Mouse (Mus musculus) forebrain, postnatal 0 days (tissue): ENCODE results near the gene Gadd45gip1. TPM values are rescaled to one million over a fixed set of nuclear protein-coding genes. Genes with fewer than 3 reads are reported as not detected.

Experiments used
- ATAC-seq: fragments of 200-750 bp; cut with Nextera tagmentation; 2 replicates; pipeline ENCODE4 v1.8.0; 2017; ENCODE audit warnings: mild to moderate bottlenecking, moderate library complexity
- DNase-seq: peaks from one replicate; pipeline ENCODE4 v3.0.0-alpha.2; 2015
- H3K27ac ChIP-seq: fragments of 300-500 bp; sonication (generic); 2 replicates; pipeline ENCODE4 v1.5.1; 2014; ENCODE audit warnings: low read depth, mild to moderate bottlenecking, antibody characterized with exemption, low read length, moderate library complexity, mixed read lengths
- H3K27me3 ChIP-seq: fragments of 300-500 bp; sonication (generic); 2 replicates; pipeline ENCODE4 v1.6.1; 2014; ENCODE audit warnings: mild to moderate bottlenecking, low read length, mixed read lengths; ENCODE audit not compliant: insufficient read depth
- H3K36me3 ChIP-seq: fragments of 300-500 bp; sonication (generic); 2 replicates; pipeline ENCODE4 v1.6.1; 2014; ENCODE audit warnings: mild to moderate bottlenecking, moderate library complexity; ENCODE audit not compliant: insufficient read depth
- H3K4me1 ChIP-seq: fragments of 300-500 bp; sonication (generic); 2 replicates; pipeline ENCODE4 v1.6.1; 2014; ENCODE audit warnings: antibody characterized with exemption; ENCODE audit not compliant: insufficient read depth
- H3K4me2 ChIP-seq: fragments of 300-500 bp; sonication (generic); 2 replicates; pipeline ENCODE4 v1.6.1; 2014; ENCODE audit warnings: low read depth, mild to moderate bottlenecking, moderate library complexity
- H3K4me3 ChIP-seq: fragments of 300-500 bp; sonication (generic); 2 replicates; pipeline ENCODE4 v1.5.1; 2014; ENCODE audit warnings: low read depth, low read length, mixed read lengths
- H3K9ac ChIP-seq: fragments of 300-500 bp; sonication (generic); 2 replicates; pipeline ENCODE4 v1.6.1; 2014; ENCODE audit warnings: mild to moderate bottlenecking
- H3K9me3 ChIP-seq: fragments of 300-500 bp; sonication (generic); 2 replicates; pipeline ENCODE4 v1.6.1; 2016; ENCODE audit warnings: low read length
- CTCF ChIP-seq: sonication (generic); IDR thresholded peaks from 2 replicates; pipeline ENCODE4 v1.5.1; 2016; ENCODE audit warnings: antibody characterized with exemption, control low read depth, low read depth
- WGBS: fragments of 180-500 bp; shearing (Covaris S2); extraction: QIAGEN DNeasy Blood & Tissue Kit; methylation state at CpG from one replicate; pipeline ENCODE4 v1.1.7; 2014; 5-methylcytosine and 5-hydroxymethylcytosine counted together
- polyA plus RNA-seq: library from polyadenylated mRNA; unstranded; fragments of >200 nt; fragmentation: Nextera tagmentation; extraction: Ambion mirVana; gene quantifications from 2 replicates; pipeline ENCODE4 v1.2.1, GENCODE M21; 2015
- total RNA-seq: library from RNA; depleted of rRNA; stranded (reverse); fragments of >200 nt; gene quantifications from 2 replicates; pipeline ENCODE4 v1.2.3, GENCODE M21; 2014

Gadd45gip1 gene
- total and polyA plus RNA-seq, 2 experiments from 2014 or later, result 24.7 to 36.7 TPM

DNA sequence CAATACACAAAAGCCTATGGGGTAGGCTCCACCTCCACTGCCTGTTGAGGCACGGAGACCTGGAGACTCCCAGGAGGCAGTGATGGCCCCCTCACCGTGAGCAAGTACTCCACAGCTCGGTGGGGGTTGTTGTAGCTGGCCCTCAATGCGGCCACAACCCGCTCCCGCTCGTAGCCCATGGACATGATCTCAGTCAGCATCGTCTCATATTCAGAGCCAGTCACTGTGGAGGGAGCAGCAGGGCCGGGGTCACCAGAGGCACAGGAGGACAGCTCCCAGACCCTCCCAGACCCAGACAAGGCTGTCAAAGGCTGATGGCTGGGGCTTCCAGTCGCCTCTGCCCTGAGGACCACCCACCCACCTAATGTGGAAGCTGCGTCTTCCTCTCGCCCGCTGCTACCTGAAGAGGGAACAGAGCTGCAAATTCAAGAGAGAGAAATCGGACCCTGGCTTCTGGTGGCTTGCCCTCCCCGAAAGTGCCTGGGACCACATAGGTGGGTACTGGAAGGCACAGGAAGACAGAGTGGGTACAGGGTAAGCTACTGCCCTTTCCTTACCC is 6.7 kb downstream of the Gadd45gip1 start:
- Histone ChIP-seq H3K4me1 (peaks cover 18% of the 10 kb centered on the region), H3K27ac (no peak overlapping the region), H3K9me3 (no peaks in the 10 kb centered on the region), H3K9ac (no peak overlapping the region), H3K4me3 (no peak overlapping the region), H3K4me2 (no peak overlapping the region), H3K36me3 (peaks cover 67% of the 10 kb centered on the region), H3K27me3 (no peaks in the 10 kb centered on the region)
- 86% methylated on average over 15 of the region's 15 CpGs for WGBS
- ATAC-seq (no peak), DNase-seq (no peak)
- TF ChIP-seq CTCF, result no peak

GRCm38 (mm10) chr8:84838513-84838912 is 7.2 kb downstream of the Gadd45gip1 start:
- DNase-seq (no peak), ATAC-seq (no peak)
- no peak for TF ChIP-seq CTCF
- no peak overlapping the region for H3K4me3 ChIP-seq
- H3K27ac ChIP-seq, result no peak overlapping the region
- WGBS, result 80% methylated on average over 5 of the region's 5 CpGs
- H3K9me3 ChIP-seq, result no peaks in the 10 kb centered on the region
- no peaks in the 10 kb centered on the region for H3K27me3 ChIP-seq
- peaks cover 72% of the 10 kb centered on the region for H3K36me3 ChIP-seq
- H3K4me1 ChIP-seq, result peaks cover 16% of the 10 kb centered on the region
- H3K4me2 ChIP-seq, result no peak overlapping the region
- H3K9ac ChIP-seq, result no peak overlapping the region

- H3K27me3 ChIP-seq, result no peaks in the 10 kb centered on the region
- H3K27ac ChIP-seq, result no peak overlapping the region
- peaks cover 73% of the 10 kb centered on the region for H3K36me3 ChIP-seq
- no peak for ATAC-seq
- no peak overlapping the region; the same call in 1 of the 2 replicates for H3K9ac ChIP-seq
- H3K4me2 ChIP-seq, result peak overlapping the region; percentile 85
- no peak for TF ChIP-seq CTCF
- DNase-seq, result no peak
- 89% methylated on average over 2 of the region's 2 CpGs for WGBS
- peak overlapping the region; percentile 84 for H3K4me3 ChIP-seq
- H3K9me3 ChIP-seq, result no peaks in the 10 kb centered on the region
- H3K4me1 ChIP-seq, result peaks cover 16% of the 10 kb centered on the region
These were observed 8.1 kb downstream of the Gadd45gip1 start for GRCm38 (mm10) chr8:84839411-84839810.

- Histone ChIP-seq H3K36me3 (peaks cover 73% of the 10 kb centered on the region), H3K4me3 (peak overlapping the region; percentile 84), H3K4me1 (peaks cover 17% of the 10 kb centered on the region), H3K9me3 (no peaks in the 10 kb centered on the region), H3K9ac (peak overlapping the region; percentile 88), H3K27me3 (no peaks in the 10 kb centered on the region), H3K4me2 (peak overlapping the region; percentile 85), H3K27ac (peak overlapping the region; percentile 84)
- no peak for DNase-seq
- ATAC-seq, result no peak
- no peak for TF ChIP-seq CTCF
- 2% methylated on average over 7 of the region's 7 CpGs for WGBS
These were observed 8.5 kb downstream of the Gadd45gip1 start for GRCm38 (mm10) chr8:84839875-84840247.

DNA sequence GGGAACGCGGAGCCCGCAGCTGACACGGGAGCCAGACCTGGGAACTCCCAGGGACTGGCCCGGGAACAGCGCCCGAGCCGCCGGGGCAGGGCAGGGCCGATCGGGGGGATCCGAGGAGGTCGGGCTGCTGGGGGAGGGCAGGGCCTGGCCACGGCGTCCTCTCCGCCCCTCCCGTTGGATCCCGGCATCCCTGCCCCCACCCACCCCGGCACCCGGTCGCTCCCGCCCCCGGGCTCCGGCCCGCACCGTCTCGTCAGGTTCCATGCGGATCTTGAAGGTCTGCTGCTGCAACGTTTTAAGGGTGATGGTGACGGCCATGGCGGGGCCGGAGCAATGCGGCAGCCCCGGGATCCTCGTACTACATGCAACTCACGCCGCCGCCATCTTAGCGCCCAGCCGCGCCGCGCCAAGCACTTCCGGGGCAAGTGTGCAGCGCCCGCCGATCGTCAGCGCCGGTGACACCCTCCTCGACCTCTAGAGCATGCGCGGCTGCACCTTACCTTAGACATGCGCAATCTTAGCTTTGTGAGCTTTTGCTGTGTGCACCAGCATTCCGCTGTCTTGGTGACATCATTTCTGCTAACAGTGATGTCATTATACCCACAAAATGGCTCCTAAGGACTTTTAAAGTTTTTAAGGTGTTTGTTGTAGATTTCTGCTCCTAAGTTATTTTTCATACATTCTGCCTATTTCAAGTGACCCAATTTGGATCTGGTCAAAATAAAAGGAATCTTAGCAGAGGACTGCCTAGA is 9.1 kb downstream of the Gadd45gip1 start, which contains the start of gene Rad23a:
Gene Rad23a, minus strand, starts transcription at position 418 of the 752 bp plus-strand sequence.
- peak within 1 kb of the TSS; percentile 85 for H3K4me2 ChIP-seq
- H3K27ac ChIP-seq, result peak within 1 kb of the TSS; percentile 84
- peaks cover 19% of the 10 kb centered on the region for H3K4me1 ChIP-seq
- peak within 1 kb of the TSS; percentile 84 for H3K4me3 ChIP-seq
- H3K9me3 ChIP-seq, result no peaks in the 10 kb centered on the region
- H3K36me3 ChIP-seq, result peaks cover 73% of the 10 kb centered on the region
- peak; percentile 99 for ATAC-seq
- peak; percentile 97 for DNase-seq
- no peak for TF ChIP-seq CTCF
- H3K9ac ChIP-seq, result peak within 1 kb of the TSS; percentile 88
- no peaks in the 10 kb centered on the region for H3K27me3 ChIP-seq
- 2% methylated on average over 54 of the region's 55 CpGs for WGBS

DNA sequence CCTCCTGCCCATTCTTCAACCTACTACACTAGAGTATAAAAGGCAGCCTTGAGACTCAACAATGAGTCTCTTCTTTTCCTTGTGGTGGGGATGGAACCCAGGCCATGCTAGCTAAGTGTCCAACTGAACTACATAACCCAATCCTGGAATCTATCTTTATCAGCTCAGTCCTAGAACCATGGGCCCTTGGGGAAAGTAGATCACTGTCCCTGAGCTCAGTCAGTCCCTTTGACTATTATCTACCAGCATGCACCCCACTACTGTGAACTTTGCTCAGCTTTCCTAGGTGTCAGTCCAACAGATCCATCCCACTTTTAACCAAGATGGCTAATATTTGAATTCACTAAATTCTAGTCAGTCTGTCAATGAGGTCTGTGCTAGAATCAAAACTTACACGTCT is 10.2 kb downstream of the Gadd45gip1 start:
- DNase-seq (no peak), ATAC-seq (no peak)
- H3K4me1 ChIP-seq, result peaks cover 16% of the 10 kb centered on the region
- H3K36me3 ChIP-seq, result peaks cover 64% of the 10 kb centered on the region
- TF ChIP-seq CTCF, result no peak
- no peaks in the 10 kb centered on the region for H3K27me3 ChIP-seq
- no peak overlapping the region for H3K27ac ChIP-seq
- H3K9me3 ChIP-seq, result no peaks in the 10 kb centered on the region
- no peak overlapping the region for H3K4me2 ChIP-seq
- no peak overlapping the region for H3K4me3 ChIP-seq
- H3K9ac ChIP-seq, result no peak overlapping the region
- 72% methylated on average over 1 of the region's 1 CpGs for WGBS

- H3K4me1 ChIP-seq, result peaks cover 14% of the 10 kb centered on the region
- H3K4me3 ChIP-seq, result peak overlapping the region; percentile 83; the same call in 1 of the 2 replicates
- no peaks in the 10 kb centered on the region for H3K27me3 ChIP-seq
- H3K27ac ChIP-seq, result no peak overlapping the region
- no peaks in the 10 kb centered on the region for H3K9me3 ChIP-seq
- no peak for TF ChIP-seq CTCF
- peak overlapping the region; percentile 90 for H3K4me2 ChIP-seq
- 92% methylated on average over 9 of the region's 9 CpGs for WGBS
- H3K36me3 ChIP-seq, result peaks cover 42% of the 10 kb centered on the region
- no peak for DNase-seq
- no peak for ATAC-seq
- no peak overlapping the region for H3K9ac ChIP-seq
These were observed 13.2 kb downstream of the Gadd45gip1 start for GRCm38 (mm10) chr8:84844397-84845070.
